Mouse (Mus musculus) CD4-positive, CD25-positive, alpha-beta regulatory T cell, adult 4 months (primary cell): Measurements from ENCODE around the gene Lsmem1. TPM values are rescaled to one million over a fixed set of nuclear protein-coding genes. Genes with fewer than 3 reads are reported as not detected.

ENCODE experiments used
- ATAC-seq: one replicate; pipeline ENCODE4 v1.8.0; 2017
- polyA plus RNA-seq, 2 experiments: library from polyadenylated mRNA; unstranded; fragments of 100-300 nt; shearing (Covaris generic); gene quantifications; one replicate each; pipeline ENCODE4 v1.2.1; 2017

Lsmem1 gene
- not detected for polyA plus RNA-seq

GRCm38 (mm10) chr12:40199302-40199701, at the start of gene Lsmem1:
TSS of gene Lsmem1 (minus strand) at chr12:40199490.
- ATAC-seq = peak; percentile 31

DNA sequence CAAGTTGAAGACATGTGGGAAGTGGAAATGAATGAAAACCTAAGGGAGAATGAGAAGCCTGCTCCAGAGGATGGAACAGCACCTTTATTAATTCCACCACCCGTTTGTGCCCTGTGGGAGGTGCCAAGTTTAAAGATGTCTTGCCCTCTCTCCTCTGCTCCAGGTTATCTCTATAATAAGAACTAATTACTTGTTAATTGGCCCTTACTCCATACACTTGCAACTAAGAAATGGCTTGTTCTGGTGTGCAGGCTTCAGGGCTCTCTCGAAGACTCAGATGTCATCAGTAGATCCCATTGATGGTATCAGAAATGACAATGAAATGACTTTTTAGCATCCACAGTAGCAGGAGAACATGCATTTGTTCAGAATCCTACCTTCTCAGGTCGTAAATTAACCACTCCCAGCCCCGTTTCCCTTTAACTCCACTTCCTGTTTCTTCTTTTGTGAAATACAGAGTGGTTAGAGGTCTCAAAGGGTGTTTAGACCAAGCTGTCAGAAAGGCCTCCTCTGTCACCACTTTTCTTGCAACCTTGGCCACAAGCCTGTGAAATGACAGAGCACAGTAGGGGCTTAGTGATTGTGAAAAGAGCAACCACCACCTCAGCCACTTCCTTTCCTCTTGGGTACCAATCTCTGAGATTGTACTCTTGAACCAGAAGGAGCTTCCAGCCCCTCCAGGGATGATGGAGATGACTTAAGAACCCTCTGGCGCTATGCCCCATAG, 49.3 kb upstream of the Lsmem1 start, which contains the start of gene Ifrd1:
Ifrd1 (minus strand) TSS at position 51 of the 727 bp plus-strand sequence.
- peak; percentile 68 for ATAC-seq

GRCm38 (mm10) chr12:40247976-40248375, 48.7 kb upstream of the Lsmem1 start:
- ATAC-seq = no peak

DNA sequence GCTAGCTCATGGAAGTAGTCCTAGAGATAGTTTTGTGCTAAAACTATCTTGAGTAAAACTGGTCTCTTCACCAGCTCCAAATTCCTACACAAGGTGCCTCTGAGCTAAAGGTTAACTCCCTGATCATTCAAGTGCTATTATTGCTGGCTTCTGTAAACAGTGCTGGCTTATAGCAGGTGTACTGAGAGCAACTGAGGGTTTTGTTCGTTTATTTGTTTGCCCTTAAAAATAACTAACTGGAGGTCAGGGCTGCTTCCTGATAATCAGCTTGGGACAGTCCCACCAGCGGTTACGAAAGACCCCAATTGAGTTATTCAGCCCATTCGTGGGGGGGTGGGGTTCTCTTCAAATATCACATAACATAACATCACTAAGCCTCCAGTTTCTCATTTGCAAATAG, 48.1 kb upstream of the Lsmem1 start:
- no peak for ATAC-seq

DNA sequence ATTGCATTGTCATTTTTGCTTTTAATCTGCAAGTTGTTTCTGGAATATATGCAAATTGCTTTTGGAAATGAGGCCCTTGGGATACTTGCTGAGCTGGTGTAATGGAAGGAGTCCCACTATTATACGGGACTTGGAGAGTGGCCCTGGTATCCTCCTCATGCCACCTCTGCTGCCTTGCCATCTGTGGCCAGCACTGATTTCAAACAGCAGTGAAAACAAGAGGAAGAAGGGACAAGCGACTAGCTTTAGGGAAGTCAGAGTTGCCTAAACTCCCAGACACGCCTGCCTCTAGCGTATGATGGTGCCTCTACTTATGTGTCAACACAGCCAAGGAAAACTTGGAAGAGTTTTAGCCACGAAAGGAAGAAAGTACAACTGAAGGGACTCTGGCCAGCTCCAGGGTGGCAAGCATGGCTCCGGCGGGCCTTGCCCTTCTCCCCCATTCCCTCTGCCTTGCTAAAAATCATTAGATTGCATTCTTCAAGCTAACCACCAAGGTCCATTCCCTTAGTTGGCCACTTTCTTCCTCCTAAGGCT, 46.2 kb upstream of the Lsmem1 start:
- no peak for ATAC-seq

DNA sequence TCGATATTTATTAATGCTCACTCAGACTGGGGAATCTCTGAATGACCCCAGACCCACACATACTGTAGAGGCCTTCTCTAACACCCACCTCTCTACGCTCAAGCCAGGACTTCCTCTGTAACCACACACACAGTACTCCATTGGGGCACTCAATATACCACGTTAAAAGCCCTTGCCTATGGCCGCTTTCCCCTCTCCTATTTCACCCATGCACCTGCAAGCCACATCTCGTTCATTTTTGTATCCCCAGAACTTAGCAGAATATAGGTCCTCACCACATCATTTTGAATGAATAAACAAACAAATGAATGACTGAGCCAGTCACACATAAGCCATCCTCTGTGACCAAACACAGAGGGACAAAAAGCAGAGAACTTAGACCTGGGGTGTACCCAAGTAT, 45.6 kb upstream of the Lsmem1 start:
- ATAC-seq = no peak

GRCm38 (mm10) chr12:40243821-40244221, 44.5 kb upstream of the Lsmem1 start:
- peak; percentile 39 for ATAC-seq

DNA sequence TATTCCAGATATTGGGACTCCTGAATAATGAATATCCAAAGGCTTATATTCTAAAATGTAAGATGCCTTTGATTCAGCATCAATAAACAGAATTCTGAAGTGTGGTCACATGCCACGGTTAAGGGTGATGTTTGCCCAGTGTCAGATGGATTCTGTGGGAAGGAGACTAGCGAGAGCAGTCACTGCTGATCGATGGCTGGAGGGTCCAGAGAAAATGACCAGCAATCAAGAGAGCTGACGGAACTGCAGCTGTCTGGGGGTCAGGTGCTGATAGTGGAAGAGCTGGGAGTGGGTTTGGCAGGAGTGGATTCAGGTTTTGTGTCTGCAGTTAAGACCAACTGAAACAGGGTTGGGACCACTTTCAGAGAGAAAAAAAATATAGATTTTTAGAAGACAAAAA, 44.0 kb upstream of the Lsmem1 start:
- no peak for ATAC-seq

GRCm38 (mm10) chr12:40239161-40239560, 39.9 kb upstream of the Lsmem1 start:
- no peak for ATAC-seq

DNA sequence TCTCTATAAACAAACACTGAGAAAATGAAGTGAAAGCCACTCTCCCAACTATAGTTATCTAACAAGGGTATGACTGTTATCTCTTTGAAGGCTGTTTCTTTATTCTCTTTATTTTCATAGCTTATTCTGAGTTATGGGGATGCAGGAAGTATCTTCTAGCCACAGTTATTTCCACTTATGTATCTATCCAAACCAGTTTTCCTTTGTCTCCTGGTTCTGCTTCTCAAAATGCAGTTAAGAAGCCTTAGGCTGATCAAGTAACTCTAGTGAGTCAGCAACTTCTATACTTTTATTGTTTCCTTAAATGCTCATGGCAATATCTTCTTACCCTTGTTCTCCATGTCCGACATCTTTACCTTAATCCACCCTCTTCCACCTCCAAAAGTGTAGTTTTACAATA, 32.9 kb upstream of the Lsmem1 start:
- ATAC-seq = no peak

GRCm38 (mm10) chr12:40231632-40232031, 32.3 kb upstream of the Lsmem1 start:
- ATAC-seq = no peak

GRCm38 (mm10) chr12:40224171-40224880, 25.0 kb upstream of the Lsmem1 start:
- no peak for ATAC-seq

DNA sequence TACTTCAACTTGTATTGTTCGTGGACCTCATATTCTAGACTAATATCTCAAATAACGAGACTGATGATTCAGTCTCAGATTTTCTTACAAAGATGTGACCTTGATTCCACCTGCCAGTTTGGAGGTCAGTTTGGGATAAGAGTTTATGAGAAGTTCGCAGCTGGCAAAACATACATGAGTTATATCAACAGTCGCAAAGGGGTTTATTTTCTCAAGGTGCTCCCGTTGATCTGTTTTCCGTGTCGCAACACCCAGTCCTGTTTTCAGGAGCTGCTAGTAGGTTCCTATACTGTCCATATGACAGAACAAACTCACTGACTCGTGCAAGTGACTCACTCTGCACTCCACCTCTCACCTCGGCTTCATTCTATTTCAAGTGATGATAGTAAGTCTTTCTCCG, 24.4 kb upstream of the Lsmem1 start:
- no peak for ATAC-seq

DNA sequence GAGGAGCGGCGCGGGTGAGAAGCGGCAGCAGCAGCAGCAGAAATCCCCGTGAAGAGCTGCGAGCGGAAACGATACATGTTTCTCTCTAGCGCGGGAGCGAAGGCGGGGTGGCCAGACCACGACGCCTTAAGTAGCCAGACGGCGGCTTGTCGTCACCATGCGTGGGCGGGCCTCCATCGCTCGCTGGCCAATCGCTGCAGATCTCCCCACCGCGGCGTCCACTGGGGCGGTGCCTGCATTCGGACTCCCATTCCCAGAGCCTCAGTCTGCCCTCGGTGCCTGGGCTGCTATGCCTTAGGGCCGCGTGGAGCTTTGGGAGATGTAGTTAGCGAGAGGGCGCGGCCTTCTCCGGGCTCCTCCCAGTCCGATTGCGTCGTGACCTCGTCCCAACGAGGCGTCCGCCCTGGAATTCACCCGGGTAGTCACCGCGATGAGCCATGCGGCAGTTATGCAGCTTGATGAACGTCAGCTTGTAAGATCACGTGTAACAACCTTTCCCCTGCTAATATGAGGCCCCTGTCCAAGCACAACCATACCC, 23.9 kb upstream of the Lsmem1 start:
- ATAC-seq = peak; percentile 81

GRCm38 (mm10) chr12:40222251-40223081, 23.2 kb upstream of the Lsmem1 start:
- ATAC-seq = peak; percentile 56

GRCm38 (mm10) chr12:40221611-40222010, 22.3 kb upstream of the Lsmem1 start:
- no peak for ATAC-seq

GRCm38 (mm10) chr12:40220896-40221295, 21.6 kb upstream of the Lsmem1 start:
- ATAC-seq = no peak

DNA sequence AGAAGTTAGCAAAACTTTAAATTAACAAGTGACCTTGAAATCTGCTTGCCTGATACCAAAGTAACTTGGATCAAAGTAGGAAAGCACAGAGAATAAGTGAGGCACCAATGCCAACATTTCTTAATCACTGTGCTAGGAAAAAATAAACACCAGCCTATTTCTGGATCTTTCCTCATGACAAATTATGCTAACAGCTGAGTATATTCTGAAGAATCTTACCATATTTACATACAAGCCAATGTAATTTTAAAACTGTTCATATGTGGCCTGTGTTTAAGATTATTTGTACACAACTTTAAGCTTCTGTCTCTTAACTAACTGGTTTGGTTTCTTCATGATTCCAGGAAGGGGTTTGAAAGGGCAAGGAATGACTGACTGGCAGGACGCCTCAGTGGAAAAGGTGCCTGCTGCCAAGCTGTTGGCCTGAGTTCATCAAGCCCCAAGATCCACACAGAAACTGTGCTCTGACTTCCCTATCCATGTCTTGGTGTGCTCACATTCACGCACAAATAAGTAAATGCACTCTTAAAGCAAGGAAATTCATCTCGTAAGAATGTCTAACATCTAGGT, 20.8 kb upstream of the Lsmem1 start:
- ATAC-seq = no peak

- no peak for ATAC-seq
Measured at GRCm38 (mm10) chr12:40218430-40218945, 19.2 kb upstream of the Lsmem1 start.

- no peak for ATAC-seq
Measured at GRCm38 (mm10) chr12:40217776-40218175, 18.5 kb upstream of the Lsmem1 start.

GRCm38 (mm10) chr12:40214888-40215876, 15.9 kb upstream of the Lsmem1 start:
- no peak for ATAC-seq
